Mouse (Mus musculus) monocyte, adult 59 days (primary cell): ENCODE data around the gene Olfr1340. TPM values are rescaled to one million over a fixed set of nuclear protein-coding genes. Genes with fewer than 3 reads are reported as not detected.

ENCODE experiments used
- total RNA-seq, 2 experiments: library from RNA; stranded (reverse); gene quantifications; one replicate each; pipeline ENCODE4 v1.2.4; 2023

Olfr1340 gene
- not detected for total RNA-seq

DNA sequence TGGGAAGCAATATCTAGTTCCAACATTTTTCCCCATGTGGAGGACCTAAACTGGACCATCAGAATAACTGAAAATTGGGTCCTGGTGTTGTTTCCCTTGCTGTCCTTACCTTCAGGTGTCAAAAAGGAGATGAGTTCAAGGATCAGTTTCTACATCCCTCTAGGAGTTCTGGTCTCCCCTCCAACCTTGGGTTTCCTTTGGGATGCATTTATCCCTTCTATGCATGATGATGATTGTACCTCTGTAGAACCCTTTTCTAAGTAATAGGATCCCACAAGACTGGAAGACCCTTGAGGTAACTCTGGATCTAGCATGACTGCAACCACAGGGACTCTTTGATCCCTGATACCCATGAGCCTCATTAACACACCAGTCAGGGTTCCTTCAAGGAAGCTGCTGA lies at the start of gene Olfr1340:
TSS of gene Olfr1340 (plus strand) at position 301 of the 400 bp plus-strand sequence.

DNA sequence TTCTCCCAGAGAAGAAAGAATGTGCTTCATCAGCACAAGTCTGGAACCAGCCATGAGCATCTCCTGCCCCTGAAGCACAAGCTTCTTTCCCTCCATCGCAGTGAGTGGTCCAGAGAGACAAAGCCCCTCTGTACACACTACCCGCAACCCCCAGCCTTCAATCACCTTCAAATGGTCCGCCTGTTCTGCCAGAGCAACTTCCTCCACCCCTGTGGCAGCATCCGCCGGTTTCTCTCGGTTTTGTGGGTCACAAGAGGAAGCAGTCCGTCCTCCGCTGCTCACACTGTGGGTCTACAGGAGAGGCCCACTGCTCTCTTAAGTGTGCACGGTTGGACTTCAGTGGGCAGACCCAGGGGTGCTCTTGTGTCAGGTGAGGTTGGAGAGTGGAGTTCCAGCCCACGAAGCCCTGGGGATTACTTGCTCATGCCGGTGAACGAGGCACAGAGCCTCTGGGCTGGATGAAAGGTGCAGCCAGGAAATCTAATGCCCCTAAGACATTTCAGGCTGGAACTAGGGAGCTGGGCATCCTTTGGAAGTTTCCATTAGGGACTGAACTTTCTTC lies 27.4 kb upstream of the Olfr1340 start, which contains the start of gene Olfr1342:
TSS of gene Olfr1342 (minus strand) at position 345 of the 562 bp plus-strand sequence.

DNA sequence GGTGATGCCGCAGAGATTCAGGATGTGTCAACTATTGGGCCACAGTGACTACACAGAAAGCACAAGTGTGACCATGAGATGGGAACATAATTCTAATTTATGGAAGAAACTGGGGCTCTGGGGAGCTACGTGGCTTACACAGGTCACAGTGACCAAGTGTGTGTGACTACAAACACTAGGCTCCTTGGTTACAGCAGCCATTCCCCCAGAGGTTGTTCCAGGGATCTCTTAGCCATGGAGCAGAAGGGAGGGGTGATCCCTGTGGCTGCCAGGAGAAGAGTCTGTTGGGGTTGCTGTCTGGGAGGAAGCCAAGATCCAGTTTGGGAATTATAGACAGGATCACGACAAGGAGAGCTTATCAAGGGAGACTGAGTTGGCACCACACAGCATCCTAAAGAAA lies 16.7 kb upstream of the Olfr1340 start, which contains the start of gene Olfr1341:
TSS of gene Olfr1341 (plus strand) at position 301 of the 400 bp plus-strand sequence.

GRCm38 (mm10) chr4:118731875-118732274 lies 11.9 kb downstream of the Olfr1340 start, which contains the start of gene Olfr1339:
Olfr1339 (plus strand) TSS chr4:118732175.

GRCm38 (mm10) chr4:118758637-118759036 lies 38.7 kb downstream of the Olfr1340 start, which contains the start of gene Olfr1338:
Olfr1338 (minus strand) TSS chr4:118758737.

Other genes starting within 250 kb of the Olfr1340 start
- gene Tie1, start 230.1 kb upstream of the Olfr1340 start, total RNA-seq: 1 to 10 TPM in 1 of 2 experiments, under 1 TPM in 1; 0.45 to 1.5 TPM
- gene 2610528J11Rik, start 193.1 kb upstream of the Olfr1340 start, total RNA-seq: not detected
- not detected for gene Tmem125, start 176.1 kb upstream of the Olfr1340 start, total RNA-seq
- not detected for gene Cfap57, start 99.4 kb upstream of the Olfr1340 start, total RNA-seq
- gene Ebna1bp2, start 99.3 kb upstream of the Olfr1340 start, total RNA-seq: 10 to 100 TPM; 37.4 to 38.0 TPM
- gene Olfr62, start 61.2 kb upstream of the Olfr1340 start, total RNA-seq: not detected
- not detected for gene Olfr1342, start 27.4 kb upstream of the Olfr1340 start, total RNA-seq
- gene Olfr1341, start 16.6 kb upstream of the Olfr1340 start, total RNA-seq: not detected
- not detected for gene Olfr1339, start 12.0 kb downstream of the Olfr1340 start, total RNA-seq
- gene Olfr1338, start 38.6 kb downstream of the Olfr1340 start, total RNA-seq: not detected
- gene Olfr1337, start 62.4 kb downstream of the Olfr1340 start, total RNA-seq: not detected
- not detected for gene Olfr1335, start 89.8 kb downstream of the Olfr1340 start, total RNA-seq
- not detected for gene Olfr1333, start 116.1 kb downstream of the Olfr1340 start, total RNA-seq
- gene Olfr1331, start 144.5 kb downstream of the Olfr1340 start, total RNA-seq: not detected
- not detected for gene Olfr1330, start 168.5 kb downstream of the Olfr1340 start, total RNA-seq
- gene Olfr1329, start 197.3 kb downstream of the Olfr1340 start, total RNA-seq: not detected
- not detected for gene Olfr1328, start 218.5 kb downstream of the Olfr1340 start, total RNA-seq
- gene Lao1, start 241.4 kb downstream of the Olfr1340 start, total RNA-seq: not detected